Mouse (Mus musculus) liver, adult 2 months (tissue): ENCODE data around the gene Zfp346. TPM values are rescaled to one million over a fixed set of nuclear protein-coding genes. Genes with fewer than 3 reads are reported as not detected.

Source experiments
- DNase-seq: peaks from one replicate; pipeline ENCODE4 v3.0.0-alpha.2; 2011; ENCODE audit warnings: low read depth, low spot score; ENCODE audit errors: extremely low read depth
- H3K27ac ChIP-seq: fragments of 200-500 bp; replicated peaks from 2 replicates; pipeline ENCODE4 v1.5.1; 2012; ENCODE audit warnings: low read depth, mild to moderate bottlenecking, control low read depth, inconsistent platforms, low read length; ENCODE audit not compliant: insufficient read depth
- H3K27me3 ChIP-seq: fragments of 200-500 bp; 2 replicates; pipeline ENCODE4 v1.6.1; 2012; ENCODE audit warnings: mild to moderate bottlenecking, moderate library complexity, low read length, inconsistent platforms; ENCODE audit not compliant: control insufficient read depth, insufficient read depth
- H3K36me3 ChIP-seq: fragments of 200-500 bp; 2 replicates; pipeline ENCODE4 v1.6.1; 2012; ENCODE audit warnings: low read length, inconsistent platforms; ENCODE audit not compliant: control insufficient read depth, insufficient read depth
- H3K4me1 ChIP-seq: fragments of 200-500 bp; 2 replicates; pipeline ENCODE4 v1.6.1; 2011; ENCODE audit warnings: low read length; ENCODE audit not compliant: control insufficient read depth, insufficient read depth
- H3K4me3 ChIP-seq: fragments of 200-500 bp; 2 replicates; pipeline ENCODE4 v1.5.1; 2011; ENCODE audit warnings: low read depth, mild to moderate bottlenecking, control low read depth, low read length, moderate library complexity; ENCODE audit not compliant: insufficient read depth
- H3K79me2 ChIP-seq: fragments of 200-500 bp; 2 replicates; pipeline ENCODE4 v1.6.1; 2012; ENCODE audit warnings: inconsistent platforms, mild to moderate bottlenecking, low read length, moderate library complexity; ENCODE audit not compliant: control insufficient read depth, insufficient read depth
- H3K9ac ChIP-seq: fragments of 200-500 bp; 2 replicates; pipeline ENCODE4 v1.6.1; 2012; ENCODE audit warnings: low read depth, mild to moderate bottlenecking, control low read depth, inconsistent platforms, low read length
- CTCF ChIP-seq: fragments of 200-500 bp; IDR thresholded peaks from 2 replicates; pipeline ENCODE4 v1.5.1; 2011; ENCODE audit warnings: low read depth, low read length, control low read depth
- POLR2A ChIP-seq: fragments of 200-500 bp; IDR thresholded peaks from 2 replicates; pipeline ENCODE4 v1.6.1; 2011; ENCODE audit warnings: low read length, control low read depth; ENCODE audit not compliant: insufficient read depth; ENCODE audit errors: extremely low read depth
- WGBS: fragments of 180-500 bp; shearing (Covaris S2); methylation state at CpG from one replicate; pipeline ENCODE4 v1.1.7; 2018; 5-methylcytosine and 5-hydroxymethylcytosine counted together
- polyA plus RNA-seq: library from polyadenylated mRNA; depleted of rRNA; stranded (reverse); fragments of >200 nt; gene quantifications from 2 replicates; pipeline ENCODE4 v1.2.3, GENCODE M21; 2012
- total RNA-seq: library from RNA; depleted of rRNA; stranded (reverse); fragments of >200 nt; gene quantifications from 2 replicates; pipeline ENCODE4 v1.2.3, GENCODE M21; 2014

The Zfp346 gene
- total and polyA plus RNA-seq, 2 experiments = 4.5 to 5.1 TPM

DNA sequence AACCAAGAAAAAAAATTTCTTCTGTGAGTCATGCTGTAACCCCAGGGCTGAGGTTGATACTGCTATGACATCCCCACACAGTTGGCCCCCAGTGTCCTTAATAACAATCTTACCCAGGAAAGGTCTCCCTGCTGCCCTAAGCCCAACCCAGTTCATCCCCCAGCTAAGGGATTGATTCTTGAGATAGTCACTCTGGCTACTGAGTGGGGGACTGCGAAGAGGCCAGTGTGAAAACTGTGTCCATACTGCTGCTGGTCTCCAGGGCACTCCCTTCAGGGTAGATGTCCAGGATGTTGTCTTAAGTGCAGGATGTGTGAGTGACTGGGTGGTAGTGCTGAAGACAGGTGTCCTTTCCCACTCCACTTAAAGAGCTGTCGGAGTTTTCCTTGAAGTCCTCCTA, 28.3 kb downstream of the Zfp346 start, which contains the start of gene Gm17617:
TSS of gene Gm17617 (minus strand) at position 101 of the 400 bp plus-strand sequence.
- DNase-seq = no peak
- no peak within 1 kb of the TSS for H3K27ac ChIP-seq
- TF ChIP-seq CTCF (no peak), POLR2A (no peak)
- H3K36me3 ChIP-seq = peaks cover 7% of the 10 kb centered on the region
- H3K79me2 ChIP-seq = no peaks in the 10 kb centered on the region
- no peak within 1 kb of the TSS for H3K9ac ChIP-seq
- 98% methylated on average over 2 of the region's 2 CpGs for WGBS
- no peak within 1 kb of the TSS for H3K4me3 ChIP-seq
- H3K4me1 ChIP-seq = no peaks in the 10 kb centered on the region
- no peaks in the 10 kb centered on the region for H3K27me3 ChIP-seq

GRCm38 (mm10) chr13:55135382-55135781, 30.3 kb downstream of the Zfp346 start:
- no peaks in the 10 kb centered on the region for H3K4me1 ChIP-seq
- H3K27ac ChIP-seq = no peak overlapping the region
- peak; percentile 58; the same call in 1 of the 2 replicates for TF ChIP-seq CTCF
- TF ChIP-seq POLR2A = no peak
- peaks cover 2% of the 10 kb centered on the region for H3K36me3 ChIP-seq
- H3K4me3 ChIP-seq = no peak overlapping the region
- no peaks in the 10 kb centered on the region for H3K79me2 ChIP-seq
- DNase-seq = peak; percentile 25
- no peak overlapping the region for H3K9ac ChIP-seq
- WGBS = 20% methylated on average over 5 of the region's 5 CpGs
- H3K27me3 ChIP-seq = no peaks in the 10 kb centered on the region

DNA sequence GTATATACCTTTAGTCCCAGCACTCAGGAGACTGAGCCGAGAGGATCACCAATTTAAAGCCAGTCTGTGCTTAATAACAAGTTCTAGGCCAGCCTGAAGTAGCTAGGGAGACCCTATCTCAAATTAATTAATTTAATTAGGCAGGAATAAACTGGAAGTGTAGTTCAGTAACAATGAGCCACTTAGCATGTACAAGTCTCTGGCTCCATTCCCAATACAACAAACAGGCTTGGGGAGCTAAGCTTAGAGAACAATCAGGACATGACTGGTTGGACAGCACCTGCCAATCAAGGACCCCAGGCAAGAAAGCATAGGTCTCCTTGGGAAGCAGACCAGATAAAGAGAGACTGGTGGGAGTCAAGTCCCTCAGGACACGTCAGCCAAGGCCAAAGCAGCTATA, 35.2 kb downstream of the Zfp346 start:
- Histone ChIP-seq H3K27me3 (no peaks in the 10 kb centered on the region), H3K27ac (no peak overlapping the region), H3K79me2 (no peaks in the 10 kb centered on the region), H3K9ac (no peak overlapping the region), H3K4me1 (no peaks in the 10 kb centered on the region), H3K4me3 (no peak overlapping the region), H3K36me3 (no peaks in the 10 kb centered on the region)
- TF ChIP-seq CTCF = no peak
- TF ChIP-seq POLR2A = no peak
- no peak for DNase-seq
- 96% methylated on average over 2 of the region's 2 CpGs for WGBS

- peak; percentile 87 for DNase-seq
- Histone ChIP-seq H3K4me3 (peak within 1 kb of the TSS; percentile 68), H3K4me1 (peaks cover 10% of the 10 kb centered on the region), H3K79me2 (0 out of 2 replicates have a peak, but pooled peaks cover 3% of the 10 kb centered on the region), H3K27ac (peak within 1 kb of the TSS; percentile 98), H3K9ac (peak within 1 kb of the TSS; percentile 94), H3K27me3 (no peaks in the 10 kb centered on the region), H3K36me3 (peaks cover 6% of the 10 kb centered on the region; the same call in 1 of the 2 replicates)
- TF ChIP-seq POLR2A (peak; percentile 81; the same call in 1 of the 2 replicates), CTCF (no peak)
- 2% methylated on average over 67 of the region's 68 CpGs for WGBS
Observed at GRCm38 (mm10) chr13:55152621-55153415, 47.7 kb downstream of the Zfp346 start, which contains the start of gene Fgfr4. Gene Fgfr4, plus strand, starts transcription at chr13:55152640.

GRCm38 (mm10) chr13:55153951-55154350, 48.8 kb downstream of the Zfp346 start:
- Histone ChIP-seq H3K27me3 (no peaks in the 10 kb centered on the region), H3K4me3 (no peak overlapping the region), H3K79me2 (0 out of 2 replicates have a peak, but pooled peaks cover 3% of the 10 kb centered on the region), H3K9ac (no peak overlapping the region), H3K4me1 (peaks cover 10% of the 10 kb centered on the region), H3K27ac (peak overlapping the region; percentile 88), H3K36me3 (peaks cover 11% of the 10 kb centered on the region)
- TF ChIP-seq CTCF = no peak
- TF ChIP-seq POLR2A = no peak
- peak; percentile 51 for DNase-seq
- WGBS = 63% methylated on average over 5 of the region's 5 CpGs

DNA sequence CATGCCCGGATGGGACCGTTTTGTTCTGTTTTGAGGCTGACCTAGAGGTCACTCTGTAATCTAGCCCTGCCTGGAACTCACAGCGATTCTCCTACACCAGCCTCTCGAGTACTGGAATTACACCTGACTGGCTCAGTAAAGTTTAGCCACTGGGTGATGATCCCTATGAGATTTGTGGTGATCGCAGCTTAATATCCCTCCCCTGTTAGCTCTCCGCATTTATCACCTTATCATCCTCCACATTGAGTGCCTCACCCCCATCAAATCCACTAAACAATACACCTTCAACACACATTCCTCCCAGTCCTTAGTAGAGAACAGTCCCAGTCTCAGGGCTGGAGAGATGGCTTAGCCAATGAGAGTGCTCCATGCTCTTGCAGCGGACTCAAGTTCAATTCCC, 57.3 kb downstream of the Zfp346 start:
- H3K36me3 ChIP-seq = peaks cover 16% of the 10 kb centered on the region

More for the DNA sequence above, 57.3 kb downstream of the Zfp346 start:
- 65% methylated on average over 7 of the region's 7 CpGs for WGBS
- DNase-seq = no peak
- Histone ChIP-seq H3K9ac (no peak overlapping the region), H3K79me2 (no peaks in the 10 kb centered on the region), H3K27ac (no peak overlapping the region), H3K27me3 (no peaks in the 10 kb centered on the region), H3K4me1 (no peaks in the 10 kb centered on the region; the same call in none of the 2 replicates), H3K4me3 (no peak overlapping the region)
- TF ChIP-seq CTCF = no peak
- TF ChIP-seq POLR2A = no peak
